Mouse (Mus musculus): ENCODE measurements around the gene Slc25a29. TPM values are rescaled to one million over a fixed set of nuclear protein-coding genes. Genes with fewer than 3 reads are reported as not detected.

Slc25a29 gene
- polyA plus RNA-seq, 1 experiment from 2014 or later, result 2.7 TPM

GRCm38 (mm10) chr12:108826958-108827535 is 8.6 kb downstream of the Slc25a29 start:
- no peaks in the 10 kb centered on the region; a peak in 1 of 4 replicates for H3K4me1 ChIP-seq (ENCODE audit: control insufficient read depth in 2 of 2, insufficient read depth in 2 of 2, low read length in 2 of 2)
- H3K4me3 ChIP-seq (ENCODE audit: control insufficient read depth in 1 of 2, insufficient read depth in 1 of 2, low read depth in 1 of 2, low read length in 2 of 2), result no peak overlapping the region
- no peak for ATAC-seq (ENCODE audit: insufficient number of reproducible peaks, insufficient read depth, low FRiP score, low read depth)
- no peak overlapping the region for H3K4me2 ChIP-seq (ENCODE audit: low read length)
- H3K9ac ChIP-seq (ENCODE audit: low read length), result no peak overlapping the region
- H3K9me3 ChIP-seq (ENCODE audit: control insufficient read depth, low read length), result no peaks in the 10 kb centered on the region
- H3K27me3 ChIP-seq (ENCODE audit: control insufficient read depth, insufficient read depth, low read length), result no peaks in the 10 kb centered on the region
- H3K36me3 ChIP-seq (ENCODE audit: control insufficient read depth, insufficient read depth, low read length), result peaks cover 8% of the 10 kb centered on the region; the same call in 1 of the 2 replicates
- WGBS, result 93% methylated on average over 28 of the region's 28 CpGs
- H3K27ac ChIP-seq (replicated peaks in 1 of 2; ENCODE audit: control insufficient read depth in 1 of 2, insufficient read depth in 1 of 2, low read depth in 2 of 2, low read length in 2 of 2), result no peak overlapping the region

GRCm38 (mm10) chr12:108826282-108826957 is 9.3 kb downstream of the Slc25a29 start:
- H3K27ac ChIP-seq (replicated peaks in 1 of 2; ENCODE audit: control insufficient read depth in 1 of 2, insufficient read depth in 1 of 2, low read depth in 2 of 2, low read length in 2 of 2), result no peak overlapping the region
- WGBS, result 93% methylated on average over 19 of the region's 19 CpGs
- no peaks in the 10 kb centered on the region; a peak in 1 of 4 replicates for H3K4me1 ChIP-seq (ENCODE audit: control insufficient read depth in 2 of 2, insufficient read depth in 2 of 2, low read length in 2 of 2)
- no peak overlapping the region for H3K9ac ChIP-seq (ENCODE audit: low read length)
- no peak overlapping the region for H3K4me3 ChIP-seq (ENCODE audit: control insufficient read depth in 1 of 2, insufficient read depth in 1 of 2, low read depth in 1 of 2, low read length in 2 of 2)
- ATAC-seq (ENCODE audit: insufficient number of reproducible peaks, insufficient read depth, low FRiP score, low read depth), result no peak
- no peaks in the 10 kb centered on the region for H3K27me3 ChIP-seq (ENCODE audit: control insufficient read depth, insufficient read depth, low read length)
- no peak overlapping the region for H3K4me2 ChIP-seq (ENCODE audit: low read length)
- H3K36me3 ChIP-seq (ENCODE audit: control insufficient read depth, insufficient read depth, low read length), result peaks cover 8% of the 10 kb centered on the region; the same call in 1 of the 2 replicates
- no peaks in the 10 kb centered on the region for H3K9me3 ChIP-seq (ENCODE audit: control insufficient read depth, low read length)

GRCm38 (mm10) chr12:108825561-108826224 is 10.0 kb downstream of the Slc25a29 start:
- Histone ChIP-seq H3K27ac (replicated peaks in 1 of 2; ENCODE audit: control insufficient read depth in 1 of 2, insufficient read depth in 1 of 2, low read depth in 2 of 2, low read length in 2 of 2) (no peak overlapping the region), H3K9ac (ENCODE audit: low read length) (no peak overlapping the region), H3K4me1 (ENCODE audit: control insufficient read depth in 2 of 2, insufficient read depth in 2 of 2, low read length in 2 of 2) (peaks cover 0 to 2% of the 10 kb centered on the region in 2 experiments; a peak in 1 of 4 replicates), H3K4me3 (ENCODE audit: control insufficient read depth in 1 of 2, insufficient read depth in 1 of 2, low read depth in 1 of 2, low read length in 2 of 2) (no peak overlapping the region), H3K27me3 (ENCODE audit: control insufficient read depth, insufficient read depth, low read length) (no peaks in the 10 kb centered on the region), H3K36me3 (ENCODE audit: control insufficient read depth, insufficient read depth, low read length) (peaks cover 8% of the 10 kb centered on the region; the same call in 1 of the 2 replicates), H3K4me2 (ENCODE audit: low read length) (no peak overlapping the region), H3K9me3 (ENCODE audit: control insufficient read depth, low read length) (no peaks in the 10 kb centered on the region)
- WGBS, result 89% methylated on average over 13 of the region's 13 CpGs
- ATAC-seq (ENCODE audit: insufficient number of reproducible peaks, insufficient read depth, low FRiP score, low read depth), result no peak

- Histone ChIP-seq H3K27me3 (ENCODE audit: control insufficient read depth, insufficient read depth, low read length) (no peaks in the 10 kb centered on the region), H3K9me3 (ENCODE audit: control insufficient read depth, low read length) (no peaks in the 10 kb centered on the region), H3K9ac (ENCODE audit: low read length) (no peak overlapping the region), H3K4me3 (ENCODE audit: control insufficient read depth in 1 of 2, insufficient read depth in 1 of 2, low read depth in 1 of 2, low read length in 2 of 2) (no peak overlapping the region), H3K4me2 (ENCODE audit: low read length) (no peak overlapping the region), H3K27ac (replicated peaks in 1 of 2; ENCODE audit: control insufficient read depth in 1 of 2, insufficient read depth in 1 of 2, low read depth in 2 of 2, low read length in 2 of 2) (no peak overlapping the region), H3K4me1 (ENCODE audit: control insufficient read depth in 2 of 2, insufficient read depth in 2 of 2, low read length in 2 of 2) (peaks cover 5 to 8% of the 10 kb centered on the region in 2 experiments; a peak in 3 of 4 replicates), H3K36me3 (ENCODE audit: control insufficient read depth, insufficient read depth, low read length) (peaks cover 10% of the 10 kb centered on the region)
- no peak for ATAC-seq (ENCODE audit: insufficient number of reproducible peaks, insufficient read depth, low FRiP score, low read depth)
- 89% methylated on average over 15 of the region's 15 CpGs for WGBS
These were observed 11.3 kb downstream of the Slc25a29 start for GRCm38 (mm10) chr12:108824225-108824874.

- no peak for ATAC-seq (ENCODE audit: insufficient number of reproducible peaks, insufficient read depth, low FRiP score, low read depth)
- Histone ChIP-seq H3K9ac (ENCODE audit: low read length) (no peak overlapping the region), H3K27me3 (ENCODE audit: control insufficient read depth, insufficient read depth, low read length) (no peaks in the 10 kb centered on the region), H3K36me3 (ENCODE audit: control insufficient read depth, insufficient read depth, low read length) (peaks cover 21% of the 10 kb centered on the region), H3K4me2 (ENCODE audit: low read length) (no peak overlapping the region), H3K4me3 (ENCODE audit: control insufficient read depth in 1 of 2, insufficient read depth in 1 of 2, low read depth in 1 of 2, low read length in 2 of 2) (no peak overlapping the region), H3K27ac (replicated peaks in 1 of 2; ENCODE audit: control insufficient read depth in 1 of 2, insufficient read depth in 1 of 2, low read depth in 2 of 2, low read length in 2 of 2) (no peak overlapping the region), H3K9me3 (ENCODE audit: control insufficient read depth, low read length) (no peaks in the 10 kb centered on the region), H3K4me1 (ENCODE audit: control insufficient read depth in 2 of 2, insufficient read depth in 2 of 2, low read length in 2 of 2) (peaks cover 7 to 8% of the 10 kb centered on the region in 2 experiments; a peak in 3 of 4 replicates)
- WGBS, result 69% methylated on average over 8 of the region's 8 CpGs
These were observed 12.6 kb downstream of the Slc25a29 start for GRCm38 (mm10) chr12:108823036-108823435.

- Histone ChIP-seq H3K27me3 (ENCODE audit: control insufficient read depth, insufficient read depth, low read length) (no peaks in the 10 kb centered on the region), H3K4me2 (ENCODE audit: low read length) (no peak overlapping the region), H3K27ac (replicated peaks in 1 of 2; ENCODE audit: control insufficient read depth in 1 of 2, insufficient read depth in 1 of 2, low read depth in 2 of 2, low read length in 2 of 2) (no peak overlapping the region), H3K4me3 (ENCODE audit: control insufficient read depth in 1 of 2, insufficient read depth in 1 of 2, low read depth in 1 of 2, low read length in 2 of 2) (no peak overlapping the region), H3K9me3 (ENCODE audit: control insufficient read depth, low read length) (no peaks in the 10 kb centered on the region), H3K4me1 (ENCODE audit: control insufficient read depth in 2 of 2, insufficient read depth in 2 of 2, low read length in 2 of 2) (peaks cover 7 to 8% of the 10 kb centered on the region in 2 experiments; a peak in 3 of 4 replicates), H3K36me3 (ENCODE audit: control insufficient read depth, insufficient read depth, low read length) (peaks cover 35% of the 10 kb centered on the region), H3K9ac (ENCODE audit: low read length) (no peak overlapping the region)
- WGBS, result 76% methylated on average over 4 of the region's 4 CpGs
- ATAC-seq (ENCODE audit: insufficient number of reproducible peaks, insufficient read depth, low FRiP score, low read depth), result no peak
These were observed 15.2 kb downstream of the Slc25a29 start for GRCm38 (mm10) chr12:108820461-108820860.

GRCm38 (mm10) chr12:108816569-108816968 is 19.1 kb downstream of the Slc25a29 start:
- no peak overlapping the region for H3K4me2 ChIP-seq (ENCODE audit: low read length)
- peaks cover 7 to 13% of the 10 kb centered on the region in 2 experiments; a peak in 3 of 4 replicates for H3K4me1 ChIP-seq (ENCODE audit: control insufficient read depth in 2 of 2, insufficient read depth in 2 of 2, low read length in 2 of 2)
- H3K9ac ChIP-seq (ENCODE audit: low read length), result no peak overlapping the region
- no peaks in the 10 kb centered on the region for H3K9me3 ChIP-seq (ENCODE audit: control insufficient read depth, low read length)
- H3K36me3 ChIP-seq (ENCODE audit: control insufficient read depth, insufficient read depth, low read length), result peaks cover 56% of the 10 kb centered on the region
- WGBS, result 68% methylated on average over 11 of the region's 11 CpGs
- no peak overlapping the region for H3K4me3 ChIP-seq (ENCODE audit: control insufficient read depth in 1 of 2, insufficient read depth in 1 of 2, low read depth in 1 of 2, low read length in 2 of 2)
- no peaks in the 10 kb centered on the region for H3K27me3 ChIP-seq (ENCODE audit: control insufficient read depth, insufficient read depth, low read length)
- H3K27ac ChIP-seq (replicated peaks in 1 of 2; ENCODE audit: control insufficient read depth in 1 of 2, insufficient read depth in 1 of 2, low read depth in 2 of 2, low read length in 2 of 2), result no peak overlapping the region
- ATAC-seq (ENCODE audit: insufficient number of reproducible peaks, insufficient read depth, low FRiP score, low read depth), result no peak

Measured in heart, embryonic 14.5 days (tissue).